Mouse (Mus musculus): ENCODE results near the gene Gpr89.

DNA sequence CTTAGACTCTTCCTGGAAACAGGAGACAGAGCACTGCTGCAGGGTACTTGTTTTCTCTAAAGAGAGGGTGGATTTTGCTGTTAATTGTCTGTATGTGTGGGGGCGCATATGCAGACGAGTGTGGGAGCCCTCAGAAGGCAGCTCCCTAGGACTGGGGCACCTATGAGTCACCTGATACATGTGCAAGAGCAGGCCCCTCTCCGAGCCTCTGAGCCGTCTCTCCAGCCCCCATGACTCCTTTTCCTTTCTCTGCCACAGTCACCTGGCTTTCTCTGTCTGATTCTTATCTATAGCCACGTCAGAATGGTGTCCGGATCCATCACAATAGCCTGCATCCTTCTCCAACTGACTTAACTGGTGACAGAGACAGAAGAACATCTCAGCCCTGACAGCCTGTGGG is 23.6 kb downstream of the Gpr89 start:
- TF ChIP-seq CTCF (IDR thresholded peaks at IDR 0.05; ENCODE audit: borderline replicate concordance, control insufficient read depth, extremely low read depth, insufficient read depth, low read length, poor library complexity) (no peak), POLR2A (IDR thresholded peaks at IDR 0.05; ENCODE audit: control insufficient read depth, extremely low read depth, insufficient read depth, low read length, poor library complexity) (no peak)

Measured in thymus, adult 2 months (tissue).